In the genomic region with DNA sequence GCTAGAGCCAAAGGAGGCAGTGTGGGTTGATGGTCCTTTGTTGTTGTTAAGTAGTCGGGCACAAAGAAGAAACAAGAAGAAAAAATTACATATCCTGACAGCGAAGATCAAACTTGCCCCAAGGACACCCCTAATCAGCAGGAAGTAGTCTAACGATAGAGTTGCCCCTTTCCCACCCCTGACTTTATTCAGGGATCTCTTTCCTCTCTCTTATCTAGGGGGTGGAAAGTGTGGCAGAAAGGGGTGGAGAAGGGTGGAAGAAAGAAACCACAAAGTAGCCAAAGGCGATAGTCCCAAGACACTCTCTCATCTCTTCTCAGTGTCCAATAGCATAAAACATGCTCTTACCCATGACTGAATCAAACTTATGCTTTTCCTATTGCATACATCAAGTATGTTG, we compare ENCODE assay signal across 8 mouse cellular contexts. TPM values are rescaled to one million over a fixed set of nuclear protein-coding genes. Genes with fewer than 3 reads are reported as not detected.
DNase-seq lines count a peak whose midpoint lies in the region; ATAC-seq and TF ChIP-seq lines count a peak whose summit lies in the region.

No protein-coding gene starts in this region.

- H3K4me3 ChIP-seq in lung, adult 2 months (replicated peaks; ENCODE audit: extremely low read depth, low read depth, low read length): peak overlapping the region; percentile 21
- H3K4me3 ChIP-seq in embryonic facial prominence, embryonic 15.5 days (replicated peaks): 0 out of 2 replicates have a peak overlapping the region, but pooled peaks have one; percentile 85
- H3K4me3 ChIP-seq in limb, embryonic 10.5 days: peak overlapping the region; percentile 98
- no peak overlapping the region for H3K4me3 ChIP-seq in neural tube, embryonic 14.5 days (ENCODE audit: low read depth, low read length)

- peaks cover 16% of the 10 kb centered on the region for H3K4me1 ChIP-seq in lung, adult 2 months (ENCODE audit: control insufficient read depth, insufficient read depth, low read length)
- H3K4me1 ChIP-seq in embryonic facial prominence, embryonic 15.5 days: peaks cover 23% of the 10 kb centered on the region
- peaks cover 44% of the 10 kb centered on the region for H3K4me1 ChIP-seq in limb, embryonic 10.5 days
- H3K4me1 ChIP-seq in neural tube, embryonic 14.5 days (ENCODE audit: control insufficient read depth, insufficient read depth, low read length): peaks cover 14% of the 10 kb centered on the region

- TF ChIP-seq POLR2A in lung, adult 2 months (IDR thresholded peaks at IDR 0.05; ENCODE audit: borderline replicate concordance, extremely low read depth, low read depth, low read length): no peak

- TF ChIP-seq CTCF in lung, adult 2 months (IDR thresholded peaks at IDR 0.05; ENCODE audit: insufficient read depth, low read length): no peak

- H3K9me3 ChIP-seq in embryonic facial prominence, embryonic 15.5 days (replicated peaks): no peaks in the 10 kb centered on the region
- no peaks in the 10 kb centered on the region for H3K9me3 ChIP-seq in limb, embryonic 10.5 days (replicated peaks)
- H3K9me3 ChIP-seq in neural tube, embryonic 14.5 days (ENCODE audit: control insufficient read depth, low read length): no peaks in the 10 kb centered on the region

- H3K27ac ChIP-seq in embryonic facial prominence, embryonic 15.5 days (replicated peaks): no peak overlapping the region
- H3K27ac ChIP-seq in limb, embryonic 10.5 days: no peak overlapping the region
- H3K27ac ChIP-seq in neural tube, embryonic 14.5 days (ENCODE audit: low read depth, low read length): no peak overlapping the region

- no peak for ATAC-seq in embryonic facial prominence, embryonic 15.5 days (ENCODE audit: insufficient number of reproducible peaks, low FRiP score, low TSS enrichment, low read depth)
- ATAC-seq in neural tube, embryonic 14.5 days (ENCODE audit: low read depth): no peak

- WGBS in lung, adult 2 months: 40% methylated on average over 4 of the region's 4 CpGs
- 43% methylated on average over 4 of the region's 4 CpGs for WGBS in embryonic facial prominence, embryonic 15.5 days
- 63% methylated on average over 4 of the region's 4 CpGs for WGBS in limb, embryonic 10.5 days
- WGBS in neural tube, embryonic 14.5 days: 75% methylated on average over 4 of the region's 4 CpGs

- H3K27me3 ChIP-seq in embryonic facial prominence, embryonic 15.5 days: peaks cover 3% of the 10 kb centered on the region
- peaks cover 16% of the 10 kb centered on the region for H3K27me3 ChIP-seq in limb, embryonic 10.5 days (ENCODE audit: low read depth, poor library complexity, severe bottlenecking)
- peaks cover 8% of the 10 kb centered on the region; the same call in 1 of the 2 replicates for H3K27me3 ChIP-seq in neural tube, embryonic 14.5 days (ENCODE audit: control insufficient read depth, insufficient read depth, low read length)

- no peaks in the 10 kb centered on the region for H3K36me3 ChIP-seq in embryonic facial prominence, embryonic 15.5 days
- no peaks in the 10 kb centered on the region for H3K36me3 ChIP-seq in limb, embryonic 10.5 days
- H3K36me3 ChIP-seq in neural tube, embryonic 14.5 days (ENCODE audit: control insufficient read depth, insufficient read depth, low read length): no peaks in the 10 kb centered on the region

- no peak for DNase-seq in lung, adult 2 months
- DNase-seq in lung, postnatal 14 days: no peak
- no peak for DNase-seq in limb, embryonic 10.5 days (ENCODE audit: low spot score)
- DNase-seq in frontal cortex, postnatal 14 days (ENCODE audit: low spot score in 2 of 2): no peak
- no peak for DNase-seq in left cerebral cortex, postnatal 14 days (ENCODE audit: low spot score in 2 of 2)
- no peak for DNase-seq in adrenal gland, postnatal 36 days

- peak overlapping the region; percentile 72 for H3K4me2 ChIP-seq in embryonic facial prominence, embryonic 15.5 days (replicated peaks)
- peak overlapping the region; percentile 58; the same call in 1 of the 2 replicates for H3K4me2 ChIP-seq in neural tube, embryonic 14.5 days (ENCODE audit: low read depth, low read length)

- intact Hi-C loops in left cerebral cortex, postnatal 14 days (cut with DNase I): loop anchor here (10.0 kb wide), 1 partner anchor 111 kb away; no protein-coding TSS in a partner anchor

- H3K9ac ChIP-seq in embryonic facial prominence, embryonic 15.5 days: no peak overlapping the region
- no peak overlapping the region for H3K9ac ChIP-seq in neural tube, embryonic 14.5 days (replicated peaks; ENCODE audit: low read depth, low read length)

RNA-seq across cellular contexts. Expression of gene Atl2, which starts 1.9 kb away (rescaled TPM):
- polyA plus RNA-seq in lung, adult 2 months (2012; rRNA removed): 8.0 and 10.7 TPM in 2 replicates
- 30.6 and 30.7 TPM in 2 replicates for polyA plus RNA-seq in embryonic facial prominence, embryonic 15.5 days (2015; fragmentation: Nextera tagmentation; extraction: Ambion mirVana)
- 37.8 and 38.7 TPM in 2 replicates for polyA plus RNA-seq in limb, embryonic 10.5 days (2016; fragmentation: Nextera tagmentation; extraction: Ambion mirVana)
- 45.4 and 47.6 TPM in 2 replicates for polyA plus RNA-seq in neural tube, embryonic 14.5 days (2014; fragmentation: Nextera tagmentation; extraction: Ambion mirVana)
- total RNA-seq in left cerebral cortex, postnatal 14 days (2021): 10 to 100 TPM; 64.0 to 65.9 TPM
- total RNA-seq in adrenal gland, postnatal 36 days (2021): 100 to 1,000 TPM in 1 of 2 experiments, 10 to 100 TPM in 1; 52.9 to 113 TPM
